Mouse (Mus musculus) midbrain, embryonic 12.5 days (tissue): ENCODE results near the gene Luc7l3. TPM values are rescaled to one million over a fixed set of nuclear protein-coding genes. Genes with fewer than 3 reads are reported as not detected.

Experiments used
- ATAC-seq: fragments of 200-750 bp; cut with Nextera tagmentation; 2 replicates; pipeline ENCODE4 v1.8.0; 2017; ENCODE audit warnings: low read depth, moderate TSS enrichment, moderate library complexity; ENCODE audit not compliant: low FRiP score
- H3K27ac ChIP-seq: fragments of 300-500 bp; sonication (generic); replicated peaks from 2 replicates; pipeline ENCODE4 v1.5.1; 2016; ENCODE audit warnings: mild to moderate bottlenecking
- H3K27me3 ChIP-seq: fragments of 300-500 bp; sonication (generic); 2 replicates; pipeline ENCODE4 v1.6.1; 2016; ENCODE audit warnings: mild to moderate bottlenecking
- H3K36me3 ChIP-seq: fragments of 300-500 bp; sonication (generic); 2 replicates; pipeline ENCODE4 v1.6.1; 2016
- H3K4me1 ChIP-seq: fragments of 300-500 bp; sonication (generic); 2 replicates; pipeline ENCODE4 v1.6.1; 2016
- H3K4me2 ChIP-seq: fragments of 300-500 bp; sonication (generic); replicated peaks from 2 replicates; pipeline ENCODE4 v1.6.1; 2016; ENCODE audit warnings: mild to moderate bottlenecking, moderate library complexity
- H3K4me3 ChIP-seq: fragments of 300-500 bp; sonication (generic); 2 replicates; pipeline ENCODE4 v1.5.1; 2016; ENCODE audit warnings: mild to moderate bottlenecking
- H3K9ac ChIP-seq: fragments of 300-500 bp; sonication (generic); replicated peaks from 2 replicates; pipeline ENCODE4 v1.6.1; 2016; ENCODE audit warnings: mild to moderate bottlenecking, moderate library complexity
- H3K9me3 ChIP-seq: fragments of 300-500 bp; sonication (generic); 2 replicates; pipeline ENCODE4 v1.6.1; 2016; ENCODE audit warnings: mild to moderate bottlenecking
- WGBS: fragments of 180-500 bp; shearing (Covaris S2); methylation state at CpG from one replicate; pipeline ENCODE4 v1.1.7; 2016; 5-methylcytosine and 5-hydroxymethylcytosine counted together
- polyA plus RNA-seq: library from polyadenylated mRNA; unstranded; fragments of >200 nt; fragmentation: Nextera tagmentation; extraction: Ambion mirVana; gene quantifications from 2 replicates; pipeline ENCODE4 v1.2.1, GENCODE M21; 2016

Luc7l3 gene
- polyA plus RNA-seq, 1 experiment from 2014 or later = 145 TPM

DNA sequence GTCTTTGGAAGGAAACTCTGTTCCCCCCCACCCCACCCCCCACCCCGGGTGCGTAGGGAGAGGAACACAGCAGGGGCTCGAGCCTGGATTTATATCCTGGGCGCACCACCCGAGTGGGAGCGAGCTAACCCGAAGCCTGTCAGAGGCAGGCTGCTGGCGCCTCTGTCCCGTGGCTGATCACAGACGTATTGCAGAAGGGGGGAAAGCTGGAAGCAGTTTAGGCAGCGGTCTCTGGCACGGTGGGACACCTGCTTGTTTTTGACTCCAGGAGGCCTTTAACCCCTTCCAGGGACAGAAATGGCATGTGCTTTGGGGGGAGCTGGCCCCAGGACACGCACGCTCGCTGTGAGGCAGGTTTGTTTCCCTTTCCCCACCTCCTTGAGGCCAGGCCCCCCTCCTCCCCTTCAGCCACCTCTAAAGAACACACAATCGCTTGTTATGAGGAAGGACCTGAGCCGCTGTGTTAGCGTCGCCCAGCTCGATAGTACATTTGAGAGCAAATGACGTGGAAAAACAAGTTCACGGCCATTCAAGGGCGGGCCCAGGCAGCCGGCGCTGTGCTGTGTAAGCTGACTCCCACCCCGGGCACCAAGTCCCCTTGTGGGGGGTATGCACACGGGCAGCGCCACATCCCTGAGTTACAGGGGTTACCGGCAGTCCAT lies 78.9 kb downstream of the Luc7l3 start:
- Histone ChIP-seq H3K36me3 (no peaks in the 10 kb centered on the region), H3K4me3 (peak overlapping the region; percentile 22), H3K27ac (peak overlapping the region; percentile 22; the same call in 1 of the 2 replicates), H3K9me3 (no peaks in the 10 kb centered on the region), H3K9ac (no peak overlapping the region; the same call in 1 of the 2 replicates), H3K4me1 (peaks cover 51% of the 10 kb centered on the region), H3K4me2 (peak overlapping the region; percentile 52), H3K27me3 (peaks cover 32% of the 10 kb centered on the region)
- peak; percentile 34; the same call in 1 of the 2 replicates for ATAC-seq
- 4% methylated on average over 29 of the region's 29 CpGs for WGBS

DNA sequence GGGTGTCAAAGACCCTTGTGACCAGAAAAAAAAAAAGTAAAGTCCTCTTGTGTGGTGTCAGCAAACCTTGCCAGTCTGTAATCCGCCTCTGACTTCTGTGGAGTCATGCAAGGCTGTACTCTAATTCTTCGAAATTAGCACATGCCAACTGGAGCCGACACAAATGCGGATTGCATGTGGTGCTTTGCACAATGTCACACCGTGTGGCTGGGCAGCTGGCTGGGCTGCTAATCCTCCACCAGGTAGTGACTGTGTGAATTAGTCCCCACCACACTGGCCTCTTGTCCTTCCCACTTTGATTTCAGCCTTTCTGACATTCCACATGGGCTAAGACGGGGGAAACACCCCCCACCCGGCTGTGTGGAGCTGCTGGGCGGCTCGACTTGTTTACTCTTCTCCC lies 82.1 kb downstream of the Luc7l3 start:
- H3K27me3 ChIP-seq = peaks cover 31% of the 10 kb centered on the region
- H3K36me3 ChIP-seq = no peaks in the 10 kb centered on the region
- H3K9me3 ChIP-seq = no peaks in the 10 kb centered on the region
- no peak overlapping the region for H3K4me3 ChIP-seq
- no peak overlapping the region; the same call in 1 of the 2 replicates for H3K27ac ChIP-seq
- H3K9ac ChIP-seq = no peak overlapping the region
- ATAC-seq = no peak
- WGBS = 27% methylated on average over 9 of the region's 9 CpGs
- no peak overlapping the region for H3K4me2 ChIP-seq
- peaks cover 40% of the 10 kb centered on the region for H3K4me1 ChIP-seq

DNA sequence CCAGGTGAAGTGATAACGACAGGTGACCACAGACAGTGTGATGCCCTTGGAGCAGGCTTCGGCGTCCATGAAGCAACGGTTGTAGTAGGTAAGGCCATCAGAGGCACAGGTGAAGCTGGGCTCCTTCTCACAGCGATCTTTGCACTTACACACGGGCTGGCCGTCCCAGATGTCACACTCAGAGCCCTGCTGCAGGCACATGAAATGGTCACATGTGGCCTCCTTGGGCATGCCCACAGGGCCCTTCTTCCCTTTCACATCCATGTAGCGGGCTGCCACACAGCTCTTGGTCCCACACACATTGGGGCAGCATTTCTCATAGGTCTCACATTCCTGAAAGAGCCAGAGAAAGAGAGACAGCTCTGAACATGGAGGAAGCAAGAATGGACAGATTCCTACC lies 83.0 kb downstream of the Luc7l3 start:
- Histone ChIP-seq H3K9me3 (no peaks in the 10 kb centered on the region), H3K4me2 (no peak overlapping the region), H3K27me3 (peaks cover 28% of the 10 kb centered on the region), H3K4me1 (peaks cover 31% of the 10 kb centered on the region), H3K36me3 (no peaks in the 10 kb centered on the region), H3K27ac (no peak overlapping the region), H3K9ac (no peak overlapping the region), H3K4me3 (no peak overlapping the region)
- ATAC-seq = no peak
- WGBS = 93% methylated on average over 8 of the region's 8 CpGs

Other genes with a start within 250 kb of the Luc7l3 start
- 36.7 and 38.3 TPM in 2 replicates for gene Tob1, start 110.5 kb downstream of the Luc7l3 start, polyA plus RNA-seq
- 3.8 and 4.5 TPM in 2 replicates for gene Wfikkn2, start 76.0 kb downstream of the Luc7l3 start, polyA plus RNA-seq
- 0.32 and 0.42 TPM in 2 replicates for gene Gm21885, start 40.1 kb downstream of the Luc7l3 start, polyA plus RNA-seq
- 19.7 and 21.7 TPM in 2 replicates for gene Ankrd40, start 6.0 kb upstream of the Luc7l3 start, polyA plus RNA-seq
- gene Abcc3, start 71.0 kb upstream of the Luc7l3 start, polyA plus RNA-seq = 0.57 and 0.89 TPM in 2 replicates
- 16.2 and 16.5 TPM in 2 replicates for gene Cacna1g, start 152.2 kb upstream of the Luc7l3 start, polyA plus RNA-seq
- gene Spata20, start 164.2 kb upstream of the Luc7l3 start, polyA plus RNA-seq = 0.36 TPM in 1 of 2 replicates, not detected in the other
- 0.47 and 0.68 TPM in 2 replicates for gene Epn3, start 178.0 kb upstream of the Luc7l3 start, polyA plus RNA-seq
- gene Mycbpap, start 199.8 kb upstream of the Luc7l3 start, polyA plus RNA-seq = 2.9 and 4.9 TPM in 2 replicates
- gene Rsad1, start 227.3 kb upstream of the Luc7l3 start, polyA plus RNA-seq = 4.3 and 5.4 TPM in 2 replicates
- gene Chad, start 243.1 kb upstream of the Luc7l3 start, polyA plus RNA-seq = 0.31 and 0.45 TPM in 2 replicates